In genomic region chr10:21161359-21162094, GRCm38 (mm10) we compare ENCODE assay signal across 8 mouse cellular contexts. TPM values are rescaled to one million over a fixed set of nuclear protein-coding genes. Genes with fewer than 3 reads are reported as not detected.
DNase-seq lines count a peak whose midpoint lies in the region; ATAC-seq and TF ChIP-seq lines count a peak whose summit lies in the region.

No protein-coding gene starts in this region.

- in situ Hi-C loops in ES-E14 (cut with MboI; ENCODE audit: low sequenced_read_pairs in 2 of 2, unreplicated experiment in 2 of 2), result no loop called here

- peaks cover 27% of the 10 kb centered on the region for H3K27me3 ChIP-seq in heart, embryonic 12.5 days (replicated peaks)
- peaks cover 35% of the 10 kb centered on the region for H3K27me3 ChIP-seq in forebrain, embryonic 11.5 days (ENCODE audit: control insufficient read depth, insufficient read depth, low read length)
- H3K27me3 ChIP-seq in limb, embryonic 11.5 days (ENCODE audit: control insufficient read depth, insufficient read depth, low read length), result peaks cover 10% of the 10 kb centered on the region; the same call in 1 of the 2 replicates

- no peak for DNase-seq in heart, postnatal 25 days (ENCODE audit: low spot score)
- DNase-seq in ES-E14 (ENCODE audit: low read depth, low spot score), result peak; percentile 13
- peak; percentile 72 for DNase-seq in forebrain, embryonic 11.5 days (ENCODE audit: low spot score)
- DNase-seq in limb, embryonic 11.5 days (ENCODE audit: low spot score), result peak; percentile 75
- peak; percentile 62 for DNase-seq in neural tube, embryonic 10.5 days (ENCODE audit: extremely low spot score, low spot score)
- DNase-seq in layer of hippocampus, adult 9-11 months, result no peak
- no peak for DNase-seq in adrenal gland, postnatal 4 days (ENCODE audit: low spot score in 2 of 2)

- H3K27ac ChIP-seq in heart, embryonic 12.5 days (ENCODE audit: poor library complexity, severe bottlenecking), result no peak overlapping the region
- H3K27ac ChIP-seq in ES-E14 (ENCODE audit: insufficient read depth, low read depth, low read length, poor library complexity, severe bottlenecking), result no peak overlapping the region
- H3K27ac ChIP-seq in forebrain, embryonic 11.5 days (ENCODE audit: low read depth, low read length), result peak overlapping the region; percentile 41; the same call in 1 of the 2 replicates
- peak overlapping the region; percentile 76 for H3K27ac ChIP-seq in limb, embryonic 11.5 days (replicated peaks; ENCODE audit: low read depth, low read length)

- H3K4me1 ChIP-seq in heart, embryonic 12.5 days (replicated peaks), result peaks cover 19% of the 10 kb centered on the region
- no peaks in the 10 kb centered on the region; a peak in 1 of 4 replicates for H3K4me1 ChIP-seq in ES-E14 (ENCODE audit: control insufficient read depth in 2 of 2, insufficient read depth in 2 of 2, low read length in 2 of 2, poor library complexity in 1 of 2)
- peaks cover 7% of the 10 kb centered on the region for H3K4me1 ChIP-seq in forebrain, embryonic 11.5 days (replicated peaks; ENCODE audit: control insufficient read depth, insufficient read depth, low read length)
- peaks cover 8% of the 10 kb centered on the region; the same call in 1 of the 2 replicates for H3K4me1 ChIP-seq in limb, embryonic 11.5 days (ENCODE audit: control insufficient read depth, insufficient read depth, low read length)

- H3K9me3 ChIP-seq in heart, embryonic 12.5 days (replicated peaks), result no peaks in the 10 kb centered on the region
- H3K9me3 ChIP-seq in ES-E14 (ENCODE audit: control insufficient read depth, insufficient read depth, low read depth, low read length), result no peaks in the 10 kb centered on the region
- no peaks in the 10 kb centered on the region for H3K9me3 ChIP-seq in forebrain, embryonic 11.5 days (ENCODE audit: control insufficient read depth, low read length)
- no peaks in the 10 kb centered on the region for H3K9me3 ChIP-seq in limb, embryonic 11.5 days (ENCODE audit: control insufficient read depth, low read length)

- H3K4me3 ChIP-seq in heart, embryonic 12.5 days, result peak overlapping the region; percentile 77
- peak overlapping the region; percentile 74 to 90 for H3K4me3 ChIP-seq in ES-E14 (ENCODE audit: insufficient read depth in 1 of 2, low read depth in 1 of 2, low read length in 2 of 2, poor library complexity in 1 of 2, severe bottlenecking in 1 of 2)
- H3K4me3 ChIP-seq in forebrain, embryonic 11.5 days (ENCODE audit: low read depth, low read length), result peak overlapping the region; percentile 66
- peak overlapping the region; percentile 70 for H3K4me3 ChIP-seq in limb, embryonic 11.5 days (ENCODE audit: low read depth, low read length)

- H3K4me2 ChIP-seq in heart, embryonic 12.5 days, result peak overlapping the region; percentile 99
- H3K4me2 ChIP-seq in forebrain, embryonic 11.5 days (ENCODE audit: low read depth, low read length, severe bottlenecking), result peak overlapping the region; percentile 100
- H3K4me2 ChIP-seq in limb, embryonic 11.5 days (ENCODE audit: low read depth, severe bottlenecking), result peak overlapping the region; percentile 89

- WGBS in heart, embryonic 12.5 days, result 3% methylated on average over 20 of the region's 20 CpGs
- 3% methylated on average over 20 of the region's 20 CpGs for WGBS in forebrain, embryonic 11.5 days
- 2% methylated on average over 20 of the region's 20 CpGs for WGBS in limb, embryonic 11.5 days

- H3K36me3 ChIP-seq in heart, embryonic 12.5 days, result no peaks in the 10 kb centered on the region
- H3K36me3 ChIP-seq in ES-E14 (ENCODE audit: control insufficient read depth, insufficient read depth, low read length, poor library complexity, severe bottlenecking), result no peaks in the 10 kb centered on the region
- H3K36me3 ChIP-seq in forebrain, embryonic 11.5 days (ENCODE audit: control insufficient read depth, insufficient read depth, low read length), result no peaks in the 10 kb centered on the region
- H3K36me3 ChIP-seq in limb, embryonic 11.5 days (ENCODE audit: control insufficient read depth, insufficient read depth, low read length), result no peaks in the 10 kb centered on the region

- H3K9ac ChIP-seq in heart, embryonic 12.5 days, result peak overlapping the region; percentile 81
- peak overlapping the region; percentile 74 for H3K9ac ChIP-seq in ES-E14 (ENCODE audit: insufficient read depth, low read depth, low read length, poor library complexity, severe bottlenecking)
- peak overlapping the region; percentile 90 for H3K9ac ChIP-seq in forebrain, embryonic 11.5 days (ENCODE audit: low read length)
- peak overlapping the region; percentile 88 for H3K9ac ChIP-seq in limb, embryonic 11.5 days (ENCODE audit: low read length)

- ATAC-seq in heart, embryonic 12.5 days (ENCODE audit: insufficient number of reproducible peaks, low FRiP score), result no peak; the same call in 1 of the 2 replicates
- peak; percentile 53 for ATAC-seq in forebrain, embryonic 11.5 days (replicated peaks; ENCODE audit: low FRiP score)
- ATAC-seq in limb, embryonic 11.5 days (ENCODE audit: insufficient number of reproducible peaks, low FRiP score, low TSS enrichment, low read depth), result peak; percentile 45

- intact Hi-C loops in heart, postnatal 25 days (cut with DNase I), result loop anchor here (2.0 kb wide), 1 partner anchor 27 kb away; no protein-coding TSS in a partner anchor

TF ChIP-seq in ES-E14, 5 proteins besides CTCF, POLR2A, EP300 and RAD21:
- TF ChIP-seq CHD2 (IDR thresholded peaks at IDR 0.05; ENCODE audit: low read depth, low read length) (peak; percentile 98), MAFK (IDR thresholded peaks at IDR 0.05; ENCODE audit: insufficient read depth, low read depth, low read length) (no peak), ZNF384 (IDR thresholded peaks at IDR 0.05; ENCODE audit: low read depth, low read length) (0 out of 2 replicates have a peak, but pooled peaks have one; percentile 41), HCFC1 (IDR thresholded peaks at IDR 0.05; ENCODE audit: borderline replicate concordance, insufficient read depth, low read length) (no peak), ZC3H11A (IDR thresholded peaks at IDR 0.05; ENCODE audit: borderline replicate concordance, low read depth, low read length) (no peak)

RNA-seq across cellular contexts. Expression of gene Myb, which starts 0.7 kb away (rescaled TPM):
- 1.5 and 1.8 TPM in 2 replicates for polyA plus RNA-seq in heart, embryonic 12.5 days (2016; fragmentation: Nextera tagmentation; extraction: Ambion mirVana)
- under 1 TPM in 1 of 2 experiments, not detected in 1; 0.23 TPM for total RNA-seq in heart, postnatal 25 days (2021)
- total RNA-seq in ES-E14 (2012; rRNA removed), result 2.0 and 2.4 TPM in 2 replicates
- 8.9 and 9.7 TPM in 2 replicates for polyA plus RNA-seq in forebrain, embryonic 11.5 days (2014; fragmentation: Nextera tagmentation; extraction: Ambion mirVana)
- 7.0 and 8.1 TPM in 2 replicates for polyA plus RNA-seq in limb, embryonic 11.5 days (2014; fragmentation: Nextera tagmentation; extraction: Ambion mirVana)
- 1 to 10 TPM; 2.1 to 2.2 TPM for total RNA-seq in adrenal gland, postnatal 4 days (2021)

Comparison
In these comparisons a context has a peak if more than half of its experiments do, and no peak if none do; other contexts are left out.
1. H3K27ac ChIP-seq: peak in forebrain, embryonic 11.5 days (single experiment) and limb, embryonic 11.5 days (single experiment); none in heart, embryonic 12.5 days (single experiment) and ES-E14 (single experiment).
2. DNase-seq: peak in ES-E14 (single experiment), forebrain, embryonic 11.5 days (single experiment), limb, embryonic 11.5 days (single experiment) and neural tube, embryonic 10.5 days (single experiment); none in heart, postnatal 25 days (single experiment), layer of hippocampus, adult 9-11 months (single experiment) and adrenal gland, postnatal 4 days (0 of 2).
3. Peak in every context shown above with its lines, with median percentiles within 50 percentile points of each other: H3K4me2 ChIP-seq, H3K4me3 ChIP-seq and H3K9ac ChIP-seq.